Mouse (Mus musculus): ENCODE data around the gene Pgs1.
A peak's percentile ranks its signal among the peaks of the same experiment; 100 is the strongest.

Pgs1 gene

GRCm38 (mm10) chr11:118050174-118050573 lies 64.1 kb downstream of the Pgs1 start:
- DNase-seq (ENCODE audit: low spot score): no peak

GRCm38 (mm10) chr11:118058367-118058766 lies 72.3 kb downstream of the Pgs1 start:
- DNase-seq (ENCODE audit: low spot score): no peak

GRCm38 (mm10) chr11:118058872-118059271 lies 72.8 kb downstream of the Pgs1 start:
- DNase-seq (ENCODE audit: low spot score): peak; percentile 26

- no peak for DNase-seq (ENCODE audit: low spot score)
Measured at GRCm38 (mm10) chr11:118060038-118060437, 73.9 kb downstream of the Pgs1 start.

- no peak for DNase-seq (ENCODE audit: low spot score)
Measured at GRCm38 (mm10) chr11:118067588-118067987, 81.5 kb downstream of the Pgs1 start.

GRCm38 (mm10) chr11:118068812-118069332 lies 82.8 kb downstream of the Pgs1 start:
- DNase-seq (ENCODE audit: low spot score): no peak

GRCm38 (mm10) chr11:118071227-118071912 lies 85.3 kb downstream of the Pgs1 start:
- no peak for DNase-seq (ENCODE audit: low spot score)
